Mouse (Mus musculus) heart, embryonic 16.5 days (tissue): ENCODE data around the gene Clasp2. TPM values are rescaled to one million over a fixed set of nuclear protein-coding genes. Genes with fewer than 3 reads are reported as not detected.

ENCODE experiments used
- ATAC-seq: fragments of 200-750 bp; cut with Nextera tagmentation; replicated peaks from 2 replicates; pipeline ENCODE4 v1.8.0; 2017; ENCODE audit warnings: moderate number of reproducible peaks; ENCODE audit not compliant: insufficient read depth, low FRiP score; ENCODE audit errors: extremely low read depth
- H3K27ac ChIP-seq: fragments of 300-500 bp; sonication (generic); 2 replicates; pipeline ENCODE4 v1.5.1; 2014; ENCODE audit warnings: mild to moderate bottlenecking, low read length, control low read depth, moderate library complexity
- H3K27me3 ChIP-seq: fragments of 300-500 bp; sonication (generic); 2 replicates; pipeline ENCODE4 v1.6.1; 2014; ENCODE audit warnings: low read length, mixed read lengths; ENCODE audit not compliant: control insufficient read depth, insufficient read depth
- H3K36me3 ChIP-seq: fragments of 300-500 bp; sonication (generic); 2 replicates; pipeline ENCODE4 v1.6.1; 2014; ENCODE audit not compliant: control insufficient read depth, insufficient read depth
- H3K4me1 ChIP-seq: fragments of 300-500 bp; sonication (generic); 2 replicates; pipeline ENCODE4 v1.6.1; 2014; ENCODE audit warnings: low read length, mixed read lengths; ENCODE audit not compliant: control insufficient read depth, insufficient read depth
- H3K4me2 ChIP-seq: fragments of 300-500 bp; sonication (generic); 2 replicates; pipeline ENCODE4 v1.6.1; 2014; ENCODE audit warnings: low read depth, mild to moderate bottlenecking, control low read depth, low read length
- H3K4me3 ChIP-seq: fragments of 300-500 bp; sonication (generic); 2 replicates; pipeline ENCODE4 v1.5.1; 2014; ENCODE audit warnings: mild to moderate bottlenecking, control low read depth, low read length
- H3K9ac ChIP-seq: fragments of 300-500 bp; sonication (generic); 2 replicates; pipeline ENCODE4 v1.6.1; 2014; ENCODE audit warnings: low read length, control low read depth
- H3K9me3 ChIP-seq: fragments of 300-500 bp; sonication (generic); replicated peaks from 2 replicates; pipeline ENCODE4 v1.6.1; 2016; ENCODE audit warnings: low read length; ENCODE audit not compliant: control insufficient read depth
- WGBS: fragments of 180-500 bp; shearing (Covaris S2); extraction: QIAGEN DNeasy Blood & Tissue Kit; methylation state at CpG from one replicate; pipeline ENCODE4 v1.1.7; 2014; 5-methylcytosine and 5-hydroxymethylcytosine counted together
- polyA plus RNA-seq: library from polyadenylated mRNA; unstranded; fragments of >200 nt; fragmentation: Nextera tagmentation; extraction: Ambion mirVana; gene quantifications from 2 replicates; pipeline ENCODE4 v1.2.1, GENCODE M21; 2015

The Clasp2 gene
- polyA plus RNA-seq, 1 experiment from 2014 or later = 21.0 TPM

DNA sequence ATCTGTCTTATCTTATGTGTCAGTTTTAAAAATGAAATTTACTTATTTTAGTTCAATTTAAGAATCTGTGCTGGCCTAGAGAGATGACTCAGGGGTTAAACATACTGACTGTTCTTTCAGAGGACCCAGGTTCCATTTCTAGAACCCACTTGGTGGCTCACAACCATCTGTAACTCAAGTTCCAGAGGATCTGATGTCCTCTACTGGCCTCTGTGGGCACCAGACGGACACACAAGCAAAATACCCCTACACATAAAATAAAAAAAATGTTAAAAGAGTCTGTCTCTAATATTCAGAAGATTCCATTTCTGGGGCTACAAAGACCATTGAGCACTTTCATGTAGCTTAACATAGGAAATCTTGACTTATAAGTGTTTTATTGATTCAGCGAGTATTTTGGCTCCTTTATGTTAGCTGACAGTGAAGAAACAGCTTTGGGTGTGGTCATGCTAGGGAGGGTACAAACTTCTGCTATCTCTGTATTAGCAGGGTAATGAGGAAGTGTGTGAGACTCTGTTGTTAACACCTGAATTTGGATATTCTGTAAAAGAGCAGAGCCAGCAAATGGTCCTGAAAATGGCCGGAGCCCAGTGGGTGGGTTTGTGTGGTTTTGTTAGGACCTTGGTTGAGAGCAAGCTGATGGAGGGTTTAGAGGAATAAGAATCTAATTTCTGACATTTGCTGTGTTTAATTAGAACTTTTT lies 200.0 kb downstream of the Clasp2 start:
- Histone ChIP-seq H3K4me2 (no peak overlapping the region), H3K4me3 (no peak overlapping the region), H3K36me3 (peaks cover 9% of the 10 kb centered on the region), H3K27ac (no peak overlapping the region), H3K27me3 (no peaks in the 10 kb centered on the region), H3K9me3 (no peaks in the 10 kb centered on the region), H3K4me1 (peaks cover 12% of the 10 kb centered on the region), H3K9ac (no peak overlapping the region)
- ATAC-seq = no peak
- 84% methylated on average over 3 of the region's 3 CpGs for WGBS

DNA sequence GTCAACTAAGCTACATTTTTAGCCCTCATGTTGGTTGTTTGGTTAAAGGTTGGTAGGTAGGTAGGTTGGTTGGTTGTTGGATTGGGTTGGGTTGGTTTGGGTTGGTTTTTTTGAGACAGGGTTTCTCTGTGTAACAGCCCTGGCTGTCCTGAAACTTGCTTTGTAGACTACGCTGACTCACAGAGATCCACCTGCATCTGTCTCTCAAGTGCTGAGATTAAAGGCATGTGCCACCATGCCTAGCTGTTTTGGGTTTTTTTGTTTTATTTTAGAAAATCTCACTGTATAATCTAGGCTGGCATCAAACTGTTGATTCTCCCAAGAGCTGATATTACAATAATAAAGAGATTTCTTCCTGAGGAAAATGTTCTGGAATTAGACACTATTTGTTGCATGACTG lies 202.1 kb downstream of the Clasp2 start:
- H3K27ac ChIP-seq = no peak overlapping the region
- peaks cover 20% of the 10 kb centered on the region for H3K36me3 ChIP-seq
- no peak overlapping the region for H3K4me3 ChIP-seq
- no peak for ATAC-seq
- no peaks in the 10 kb centered on the region for H3K9me3 ChIP-seq
- H3K27me3 ChIP-seq = no peaks in the 10 kb centered on the region
- H3K9ac ChIP-seq = no peak overlapping the region
- 91% methylated on average over 1 of the region's 1 CpGs for WGBS
- peaks cover 10% of the 10 kb centered on the region for H3K4me1 ChIP-seq
- H3K4me2 ChIP-seq = no peak overlapping the region

DNA sequence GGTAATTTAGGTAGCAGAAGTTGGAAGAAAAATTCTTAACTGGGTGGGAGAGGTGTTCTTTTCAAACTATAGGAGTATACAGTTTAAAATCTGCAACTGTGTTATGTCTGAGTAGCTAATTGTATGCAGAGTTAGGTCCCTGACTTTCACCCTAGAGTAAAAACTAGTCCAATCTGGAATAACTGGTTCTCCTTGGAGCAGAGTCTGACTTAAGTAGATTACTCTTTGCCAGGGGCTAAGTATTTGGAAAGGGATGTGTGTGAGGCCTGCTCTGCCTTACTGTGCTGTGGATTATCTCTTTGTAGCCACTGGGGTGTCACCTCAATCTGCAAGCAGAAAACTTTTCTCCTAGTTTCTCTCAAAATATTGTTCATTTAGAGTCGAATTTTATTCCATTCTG lies 205.9 kb downstream of the Clasp2 start:
- Histone ChIP-seq H3K4me1 (peaks cover 8% of the 10 kb centered on the region), H3K27ac (no peak overlapping the region), H3K9ac (no peak overlapping the region), H3K4me2 (no peak overlapping the region), H3K36me3 (peaks cover 20% of the 10 kb centered on the region), H3K9me3 (no peaks in the 10 kb centered on the region), H3K4me3 (no peak overlapping the region), H3K27me3 (no peaks in the 10 kb centered on the region)
- 78% methylated on average over 1 of the region's 1 CpGs for WGBS
- no peak for ATAC-seq

DNA sequence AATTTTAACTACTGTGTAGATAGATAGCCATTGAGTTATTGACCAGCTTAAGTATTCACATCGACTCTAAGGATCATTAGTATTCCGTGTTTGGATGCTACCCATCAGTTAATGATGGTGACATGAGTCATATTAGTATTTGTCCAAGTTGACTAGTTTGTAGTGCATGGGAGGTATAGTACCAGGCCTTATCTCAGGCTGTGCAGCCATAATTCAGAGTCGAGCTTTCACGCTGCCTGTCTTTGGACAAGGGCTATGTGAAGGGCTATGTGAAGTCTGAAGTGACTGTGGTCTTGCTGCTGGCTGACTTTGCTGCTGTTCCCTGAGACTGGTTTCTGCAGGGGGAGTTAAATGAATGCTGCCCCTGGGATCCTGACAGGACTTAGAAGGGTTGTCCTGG lies 216.5 kb downstream of the Clasp2 start:
- Histone ChIP-seq H3K4me3 (no peak overlapping the region), H3K9ac (no peak overlapping the region), H3K27ac (no peak overlapping the region), H3K36me3 (peaks cover 35% of the 10 kb centered on the region), H3K4me2 (no peak overlapping the region), H3K4me1 (no peaks in the 10 kb centered on the region), H3K9me3 (no peaks in the 10 kb centered on the region; the same call in 1 of the 2 replicates), H3K27me3 (no peaks in the 10 kb centered on the region)
- no peak for ATAC-seq
- 93% methylated on average over 4 of the region's 4 CpGs for WGBS

DNA sequence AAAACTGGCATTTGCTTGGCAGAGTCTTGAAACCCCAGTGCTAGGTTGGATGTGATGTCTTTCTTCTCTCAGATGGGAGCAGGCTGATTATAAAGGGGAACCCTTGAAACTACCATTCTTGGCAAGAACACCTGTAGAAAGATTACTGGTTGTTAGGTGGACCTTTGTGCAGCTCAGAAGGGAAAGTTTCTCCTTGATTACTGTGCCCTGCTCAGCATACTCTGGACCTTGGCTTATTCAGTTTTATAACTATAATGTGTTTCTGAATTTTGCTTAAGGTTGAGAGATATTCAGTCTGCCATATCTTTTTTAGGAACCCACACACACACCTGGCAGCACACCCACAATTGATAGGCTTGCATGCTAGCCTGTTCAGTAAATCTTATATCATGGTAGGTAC lies 222.4 kb downstream of the Clasp2 start:
- H3K4me1 ChIP-seq = no peaks in the 10 kb centered on the region
- no peaks in the 10 kb centered on the region for H3K27me3 ChIP-seq
- peaks cover 54% of the 10 kb centered on the region for H3K36me3 ChIP-seq
- no peak overlapping the region for H3K27ac ChIP-seq
- H3K9ac ChIP-seq = no peak overlapping the region
- H3K9me3 ChIP-seq = no peaks in the 10 kb centered on the region; the same call in 1 of the 2 replicates
- no peak for ATAC-seq
- H3K4me3 ChIP-seq = no peak overlapping the region
- H3K4me2 ChIP-seq = no peak overlapping the region

DNA sequence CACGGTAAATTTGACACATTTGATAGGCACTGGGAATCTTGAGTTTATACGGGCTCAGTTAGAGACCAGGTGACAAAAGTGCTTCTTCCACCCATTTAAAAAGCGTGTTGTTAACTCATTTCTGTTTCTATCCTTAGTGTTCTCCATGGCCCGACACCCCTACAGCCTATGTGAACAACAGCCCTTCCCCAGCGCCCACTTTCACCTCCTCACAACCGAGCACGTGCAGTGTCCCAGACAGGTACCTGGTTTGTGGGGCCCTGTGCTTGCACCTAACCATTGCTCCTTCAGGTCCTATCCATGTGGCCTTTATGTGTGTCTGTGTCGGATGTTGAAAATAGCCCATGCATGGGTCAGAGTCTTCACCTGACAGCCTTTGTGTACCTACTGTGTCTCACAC lies 223.1 kb downstream of the Clasp2 start:
- WGBS = 92% methylated on average over 8 of the region's 8 CpGs
- Histone ChIP-seq H3K9ac (no peak overlapping the region), H3K4me2 (no peak overlapping the region), H3K9me3 (no peaks in the 10 kb centered on the region; the same call in 1 of the 2 replicates), H3K27ac (no peak overlapping the region), H3K36me3 (peaks cover 54% of the 10 kb centered on the region), H3K4me3 (no peak overlapping the region), H3K4me1 (no peaks in the 10 kb centered on the region), H3K27me3 (no peaks in the 10 kb centered on the region)
- no peak for ATAC-seq

DNA sequence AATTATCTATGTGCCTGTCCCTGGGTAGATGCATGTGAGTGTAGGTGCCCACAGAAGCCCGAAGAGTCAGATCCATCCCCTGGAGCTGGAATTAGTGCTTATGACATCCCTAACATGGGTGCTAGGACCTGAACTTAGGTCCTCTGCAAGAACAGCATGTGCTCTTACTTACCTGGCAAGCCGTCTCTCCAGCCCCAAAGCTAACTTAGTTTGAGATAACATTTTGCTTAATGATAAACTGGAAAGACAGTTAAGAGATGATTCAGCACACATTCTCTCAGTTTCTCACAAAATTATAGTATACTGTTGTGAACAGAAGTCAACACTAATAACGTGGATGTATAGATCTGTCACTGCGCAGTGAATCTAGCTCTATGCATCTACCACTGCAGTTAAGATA lies 225.6 kb downstream of the Clasp2 start:
- Histone ChIP-seq H3K4me3 (no peak overlapping the region), H3K36me3 (peaks cover 64% of the 10 kb centered on the region), H3K9me3 (no peaks in the 10 kb centered on the region; the same call in 1 of the 2 replicates), H3K27ac (no peak overlapping the region), H3K27me3 (no peaks in the 10 kb centered on the region), H3K9ac (no peak overlapping the region), H3K4me2 (no peak overlapping the region), H3K4me1 (no peaks in the 10 kb centered on the region)
- WGBS = 92% methylated on average over 4 of the region's 4 CpGs
- ATAC-seq = no peak

DNA sequence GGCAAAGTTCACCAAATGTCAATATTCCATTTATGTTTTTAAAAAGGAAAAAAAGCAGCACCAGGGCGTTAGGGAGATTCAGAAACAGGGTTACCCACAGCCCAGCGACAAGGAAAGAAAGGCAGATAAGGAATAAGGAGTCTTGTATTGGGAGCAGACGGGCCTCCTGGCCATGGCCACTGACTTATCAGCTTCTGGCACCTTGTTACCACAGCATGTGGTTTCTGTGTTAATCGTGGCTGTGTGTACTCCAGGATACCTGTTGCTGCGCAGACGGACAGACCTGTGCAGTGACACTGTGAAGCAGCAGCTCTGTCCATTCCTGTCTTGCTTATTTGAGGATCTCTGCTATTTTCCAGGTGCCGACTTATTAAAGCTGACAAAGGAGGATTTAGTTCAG lies 227.7 kb downstream of the Clasp2 start:
- no peak overlapping the region for H3K4me2 ChIP-seq
- WGBS = 76% methylated on average over 7 of the region's 7 CpGs
- H3K27ac ChIP-seq = no peak overlapping the region
- no peaks in the 10 kb centered on the region for H3K27me3 ChIP-seq
- H3K9ac ChIP-seq = no peak overlapping the region
- H3K9me3 ChIP-seq = no peaks in the 10 kb centered on the region
- peaks cover 59% of the 10 kb centered on the region for H3K36me3 ChIP-seq
- no peaks in the 10 kb centered on the region for H3K4me1 ChIP-seq
- no peak overlapping the region for H3K4me3 ChIP-seq
- no peak for ATAC-seq
